Mouse (Mus musculus) cerebellum, adult 11 months (tissue): ENCODE data around the gene Insl6.

Source experiments
- DNase-seq: peaks from one replicate; pipeline ENCODE4 v3.0.0; 2022

Insl6 gene

GRCm38 (mm10) chr19:29285451-29285869 lies 39.7 kb downstream of the Insl6 start:
- DNase-seq, result no peak

GRCm38 (mm10) chr19:29278944-29279587 lies 46.1 kb downstream of the Insl6 start:
- no peak for DNase-seq

GRCm38 (mm10) chr19:29276414-29276813 lies 48.7 kb downstream of the Insl6 start:
- DNase-seq, result no peak

GRCm38 (mm10) chr19:29272011-29272809 lies 52.9 kb downstream of the Insl6 start:
- DNase-seq, result no peak
